Mouse (Mus musculus): ENCODE measurements around the gene Cxcr4.
A peak's percentile ranks its signal among the peaks of the same experiment; 100 is the strongest.

Cxcr4 gene

GRCm38 (mm10) chr1:128592211-128592741 is at the start of gene Cxcr4:
Cxcr4 (minus strand) TSS chr1:128592293.
- peak; percentile 98 for DNase-seq

GRCm38 (mm10) chr1:128639707-128640107 is 47.6 kb upstream of the Cxcr4 start:
- DNase-seq, result no peak

DNA sequence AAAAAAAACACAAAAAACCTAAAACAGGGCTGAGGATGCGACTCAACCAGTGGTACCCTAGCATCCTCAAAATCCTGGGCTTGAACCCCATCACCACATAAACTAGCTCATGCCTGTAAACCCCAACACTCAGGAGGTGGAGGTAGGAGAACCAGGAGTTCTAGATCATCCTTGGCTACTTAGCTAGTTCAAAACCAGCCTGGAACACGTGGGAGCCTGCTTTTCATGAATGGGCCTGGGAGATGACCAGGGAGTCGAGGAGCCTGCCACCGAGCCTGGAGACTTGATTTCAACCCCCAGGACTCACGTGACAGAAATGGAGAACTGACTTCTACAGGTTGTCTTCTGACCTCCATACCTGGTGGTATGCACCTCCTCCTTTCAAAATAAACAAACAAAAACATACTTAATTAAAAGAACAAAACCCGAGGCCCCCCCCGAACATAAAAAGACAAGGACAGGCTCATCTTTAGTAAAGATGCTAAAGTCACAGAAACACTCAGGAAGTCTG is 45.2 kb upstream of the Cxcr4 start:
- no peak for DNase-seq

DNA sequence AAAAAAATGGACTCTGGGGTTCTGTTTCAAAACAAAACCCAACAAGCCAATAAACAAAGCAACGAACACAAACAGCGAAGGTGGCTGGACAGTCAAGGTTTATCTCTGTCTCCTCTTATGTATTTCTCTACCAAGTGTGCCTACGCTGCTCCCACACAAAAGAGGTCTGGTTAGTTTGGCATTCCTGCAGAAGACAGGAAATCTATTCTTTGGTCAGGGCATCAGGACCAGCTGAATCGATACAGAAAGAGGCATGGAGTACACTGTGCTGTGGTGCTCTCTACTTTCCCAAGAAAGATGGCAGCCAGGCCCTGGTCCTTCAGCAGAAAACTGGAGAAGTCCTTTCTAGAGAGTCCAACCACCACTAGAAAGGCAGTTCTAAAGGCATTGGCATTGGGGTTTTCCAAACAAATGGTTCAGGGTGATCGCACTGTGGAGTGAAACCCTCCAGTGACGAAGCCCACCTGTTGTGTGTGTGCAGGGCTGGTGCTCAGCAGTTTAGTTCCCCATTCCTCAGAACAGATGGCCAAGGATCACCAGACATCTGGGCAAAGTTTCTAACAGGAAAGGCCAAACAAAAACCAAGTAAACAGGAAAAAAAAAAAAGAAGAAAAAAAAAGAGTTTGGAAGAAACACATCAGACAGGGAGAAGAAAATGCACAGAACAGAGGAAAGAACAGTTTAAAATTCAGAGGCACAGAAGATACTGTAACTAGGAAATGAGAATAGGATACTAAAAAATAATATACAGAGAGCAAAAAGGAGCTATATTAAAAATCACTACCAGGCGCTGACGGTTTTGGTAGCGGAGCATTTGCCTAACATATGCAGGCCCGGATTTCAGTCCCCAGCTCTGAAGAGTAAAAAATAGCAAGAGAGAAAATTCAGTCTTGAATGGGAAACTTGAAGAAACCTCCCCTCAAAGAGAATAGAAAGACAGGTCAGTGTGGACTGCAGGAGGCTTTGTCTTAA is 44.5 kb upstream of the Cxcr4 start:
- no peak for DNase-seq

GRCm38 (mm10) chr1:128633711-128634379 is 41.8 kb upstream of the Cxcr4 start:
- DNase-seq, result no peak

DNA sequence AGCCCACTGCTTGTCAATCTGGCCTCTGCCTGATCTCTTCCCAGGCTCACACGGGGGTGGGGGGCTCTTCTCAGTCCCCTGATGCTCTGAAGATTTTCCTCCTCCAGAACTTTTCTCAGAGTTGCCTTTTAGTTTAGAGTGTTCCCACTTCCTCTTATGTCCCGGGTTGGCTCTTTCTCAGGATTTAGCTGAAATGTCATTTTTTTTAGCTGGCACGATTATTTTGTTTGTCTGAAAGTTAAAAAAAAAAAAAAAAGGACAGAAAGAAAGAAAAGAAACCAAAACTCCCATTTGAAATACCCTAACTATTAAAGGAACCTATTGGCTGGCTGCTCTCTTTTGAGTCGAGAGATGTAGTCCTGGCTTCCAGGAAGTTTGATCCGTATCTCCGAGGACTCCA is 40.4 kb upstream of the Cxcr4 start:
- DNase-seq, result no peak

- DNase-seq, result no peak
Observed at GRCm38 (mm10) chr1:128626144-128626678, 34.1 kb upstream of the Cxcr4 start.

- no peak for DNase-seq
Observed at GRCm38 (mm10) chr1:128623594-128623887, 31.4 kb upstream of the Cxcr4 start.

GRCm38 (mm10) chr1:128622867-128623593 is 30.9 kb upstream of the Cxcr4 start:
- peak in 1 of 2 experiments; percentile 32 for DNase-seq

DNA sequence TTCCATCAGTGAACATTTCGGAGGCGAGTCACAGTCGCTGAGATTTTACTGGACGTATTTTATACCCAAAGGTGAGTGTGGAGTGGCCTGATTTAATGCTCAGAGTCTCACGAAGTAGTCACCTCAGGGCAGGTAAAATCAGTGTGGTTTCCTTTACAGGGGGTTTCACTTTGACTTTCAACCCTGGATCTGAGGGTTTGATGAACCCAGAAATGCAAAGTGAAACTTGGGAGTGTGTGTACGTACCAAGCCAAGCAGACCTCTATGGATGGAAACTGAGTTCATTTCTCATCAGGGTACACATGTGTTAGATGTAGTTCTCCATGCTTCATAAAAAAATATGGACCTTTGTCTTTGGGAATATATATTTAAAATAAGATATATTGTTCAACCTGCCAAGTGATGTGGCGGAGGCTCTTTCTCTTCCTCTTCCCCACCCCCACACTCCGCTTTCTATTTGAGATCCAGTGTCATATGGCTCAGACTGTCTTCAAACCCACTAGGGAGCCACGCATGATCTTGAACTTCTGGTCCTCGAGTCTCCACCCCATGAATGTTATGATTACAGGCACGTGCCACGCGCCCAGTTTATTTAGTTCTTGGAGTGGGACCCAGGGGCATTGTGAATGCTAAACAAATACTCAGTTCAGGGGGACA is 25.7 kb upstream of the Cxcr4 start:
- DNase-seq, result peak; percentile 69 to 73

- no peak for DNase-seq
Observed at GRCm38 (mm10) chr1:128616586-128616985, 24.5 kb upstream of the Cxcr4 start.

GRCm38 (mm10) chr1:128615459-128615806 is 23.3 kb upstream of the Cxcr4 start:
- DNase-seq, result peak; percentile 73 to 79

GRCm38 (mm10) chr1:128614653-128615458 is 22.8 kb upstream of the Cxcr4 start:
- DNase-seq, result peak; percentile 83 to 86

- DNase-seq, result peak; percentile 83 to 90
Observed at GRCm38 (mm10) chr1:128608119-128608518, 16.0 kb upstream of the Cxcr4 start.

DNA sequence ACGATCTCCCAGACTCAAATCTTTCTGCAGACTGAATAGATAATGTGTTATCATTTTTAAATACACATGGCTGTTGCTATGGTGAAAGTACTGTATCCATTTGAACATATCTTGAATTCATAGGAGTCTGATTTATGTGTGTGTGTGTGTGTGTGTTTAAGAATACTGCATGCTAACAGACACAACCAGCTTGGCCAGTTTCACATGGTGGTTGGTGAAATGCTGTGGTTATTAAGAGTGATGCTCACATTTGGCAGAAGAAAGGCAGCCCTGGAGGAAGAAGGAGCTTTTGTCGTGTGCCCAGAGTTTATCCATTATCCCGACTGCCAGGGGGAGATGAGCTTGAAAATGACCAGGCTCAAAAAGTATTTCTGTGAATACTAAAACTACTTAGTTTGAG is 15.3 kb upstream of the Cxcr4 start:
- no peak for DNase-seq

DNA sequence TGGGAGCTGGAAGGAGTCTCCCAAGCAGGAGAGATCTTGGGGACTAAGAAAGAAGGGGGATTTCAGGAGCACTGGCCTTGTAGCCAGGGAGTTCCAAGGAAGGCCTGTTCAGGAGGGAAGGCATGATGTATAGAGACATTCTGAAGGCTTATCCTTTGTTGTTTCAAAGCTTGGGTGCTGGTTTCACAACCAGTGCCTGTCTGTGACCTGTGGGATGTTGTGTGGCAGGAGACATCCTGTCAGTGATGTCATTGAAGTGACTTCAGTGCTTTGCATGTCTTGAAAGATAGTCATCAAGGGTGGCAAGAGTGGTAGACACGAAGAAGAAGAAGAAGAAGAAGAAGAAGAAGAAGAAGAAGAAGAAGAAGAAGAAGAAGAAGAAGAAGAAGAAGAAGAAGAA is 13.7 kb upstream of the Cxcr4 start:
- DNase-seq, result peak; percentile 59 to 64

- DNase-seq, result no peak
Observed at GRCm38 (mm10) chr1:128602688-128603385, 10.7 kb upstream of the Cxcr4 start.

GRCm38 (mm10) chr1:128602018-128602687 is 10.1 kb upstream of the Cxcr4 start:
- peak; percentile 68 to 70 for DNase-seq

DNA sequence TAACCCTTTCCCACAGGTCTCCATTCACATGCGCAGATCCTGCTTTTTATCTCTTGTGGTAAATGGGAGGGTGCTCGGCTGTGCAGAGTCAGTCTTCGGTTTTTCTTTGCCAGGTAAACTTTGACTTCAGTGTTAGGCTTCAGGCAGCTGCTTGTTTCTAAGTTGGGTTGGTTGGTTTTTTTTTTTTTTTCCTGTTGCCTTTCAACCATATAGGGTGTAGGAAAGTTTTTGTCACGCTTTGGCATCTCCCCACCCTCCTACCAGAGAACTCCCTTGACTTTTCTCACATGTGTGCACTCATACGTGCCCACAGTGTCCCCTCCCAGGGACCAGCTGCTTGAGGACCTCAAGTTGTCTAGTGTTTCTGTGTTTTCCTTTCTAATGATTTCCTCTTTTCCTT is 9.2 kb upstream of the Cxcr4 start:
- DNase-seq, result no peak

GRCm38 (mm10) chr1:128600549-128600948 is 8.5 kb upstream of the Cxcr4 start:
- DNase-seq, result no peak

Measured in B cell, adult 2 months (primary cell).